Mouse (Mus musculus) forelimb bud, embryonic 11.5 days (tissue): ENCODE results near the gene Nhsl1.

Experiments
- DNase-seq: peaks from one replicate; pipeline ENCODE4 v3.0.0-alpha.2; 2012; ENCODE audit warnings: low read depth, low spot score

Gene Nhsl1

DNA sequence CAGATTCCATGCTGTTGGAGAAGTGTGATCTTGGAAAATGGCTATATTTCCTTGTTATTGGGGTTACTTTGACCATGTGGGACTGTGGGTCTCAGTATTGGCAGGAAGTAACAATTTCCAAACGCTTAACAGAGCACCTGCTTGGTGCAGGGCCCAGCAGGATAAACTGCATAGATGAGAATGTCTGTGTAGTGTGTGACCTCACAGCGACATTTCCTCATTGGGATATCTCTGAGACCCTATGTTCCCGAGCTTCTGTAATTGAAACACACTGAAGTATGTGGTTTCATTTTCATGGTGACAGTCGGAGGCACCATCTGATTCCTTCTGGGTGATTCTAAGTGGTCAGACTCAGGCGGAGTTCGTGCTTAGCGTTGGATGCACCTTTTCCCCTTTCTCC lies 75.5 kb downstream of the Nhsl1 start:
- no peak for DNase-seq

DNA sequence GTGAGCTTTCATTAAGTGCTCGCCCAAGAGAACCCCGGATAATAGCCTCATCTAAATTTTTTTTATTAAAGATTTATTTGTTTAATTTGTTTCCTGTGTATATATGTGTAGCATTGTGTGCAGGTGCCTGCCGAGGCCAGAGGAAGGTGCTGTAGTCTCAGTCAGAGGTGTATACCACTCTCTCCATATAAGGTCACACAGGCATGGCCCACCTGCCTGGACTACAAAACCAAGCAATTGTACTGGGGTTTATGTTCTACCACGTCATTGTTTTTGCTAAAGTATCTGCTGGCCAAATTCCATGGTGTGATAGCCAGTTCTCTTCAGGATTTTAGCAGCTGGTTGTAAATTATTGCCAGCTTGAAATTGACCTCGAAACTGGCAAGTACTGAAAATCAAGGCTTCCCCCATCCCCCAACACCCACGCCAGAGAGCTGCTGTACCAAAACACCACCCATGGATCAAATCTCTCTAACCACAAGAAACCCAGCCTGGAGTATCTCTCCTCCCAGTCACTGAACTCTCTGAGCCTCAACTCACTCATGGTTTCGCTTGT lies 81.4 kb downstream of the Nhsl1 start:
- DNase-seq: no peak

DNA sequence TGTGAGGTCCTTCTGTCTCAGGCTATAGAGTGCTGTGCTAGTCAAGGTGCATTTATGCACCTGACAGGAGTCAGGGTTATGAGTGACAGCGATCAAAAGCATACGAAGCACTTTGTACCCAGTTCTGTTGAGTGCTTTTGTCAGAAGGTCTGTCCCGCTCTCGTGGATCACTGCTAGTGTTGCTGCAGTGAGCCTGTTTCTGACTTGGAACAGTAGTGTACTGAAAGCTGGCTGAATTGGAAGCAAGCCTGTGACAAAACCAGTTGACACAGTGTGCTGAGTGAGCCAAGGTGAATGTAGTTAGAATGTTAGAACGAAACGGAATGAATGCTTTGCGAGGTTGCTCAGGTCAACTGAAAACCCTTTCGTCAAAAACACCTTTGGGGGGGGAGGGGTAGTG lies 82.2 kb downstream of the Nhsl1 start:
- no peak for DNase-seq

DNA sequence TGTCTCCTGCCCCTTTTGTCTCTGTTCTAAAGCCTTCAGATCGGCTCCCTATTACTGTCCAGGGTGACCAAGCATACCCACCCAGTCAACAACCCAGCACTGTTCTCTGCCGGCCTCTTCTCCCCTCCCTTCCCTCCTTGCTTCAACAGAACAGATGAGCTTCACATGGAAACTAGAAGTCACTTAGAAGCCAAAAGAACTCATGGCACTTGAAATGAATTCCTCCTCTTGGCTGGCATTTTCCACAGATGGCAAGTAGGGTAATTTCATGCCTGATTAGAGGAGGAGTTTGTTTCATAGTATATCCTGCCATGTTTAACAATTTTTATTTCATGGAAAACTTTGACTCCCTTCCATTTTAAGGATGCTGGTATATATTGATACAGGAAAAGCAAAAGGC lies 85.2 kb downstream of the Nhsl1 start:
- DNase-seq: no peak

DNA sequence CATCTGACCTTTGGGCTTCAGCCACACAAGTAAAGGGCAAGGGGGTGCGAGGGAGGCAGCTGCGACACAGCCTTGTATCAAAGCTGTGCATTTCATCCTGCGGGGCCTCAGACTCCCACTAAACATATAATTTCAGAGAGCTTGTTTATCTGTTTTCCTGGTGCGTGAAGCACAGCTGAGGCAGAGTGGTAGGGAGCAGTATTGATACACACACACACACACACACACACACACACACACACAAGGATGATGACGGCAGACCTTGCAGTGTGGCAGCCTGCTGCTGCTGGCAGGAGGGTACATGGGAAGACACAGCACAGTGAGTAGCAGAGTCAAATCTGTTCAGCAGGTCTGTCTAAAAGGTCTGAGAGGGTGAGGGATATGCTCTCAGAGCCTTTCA lies 85.9 kb downstream of the Nhsl1 start:
- DNase-seq: no peak

DNA sequence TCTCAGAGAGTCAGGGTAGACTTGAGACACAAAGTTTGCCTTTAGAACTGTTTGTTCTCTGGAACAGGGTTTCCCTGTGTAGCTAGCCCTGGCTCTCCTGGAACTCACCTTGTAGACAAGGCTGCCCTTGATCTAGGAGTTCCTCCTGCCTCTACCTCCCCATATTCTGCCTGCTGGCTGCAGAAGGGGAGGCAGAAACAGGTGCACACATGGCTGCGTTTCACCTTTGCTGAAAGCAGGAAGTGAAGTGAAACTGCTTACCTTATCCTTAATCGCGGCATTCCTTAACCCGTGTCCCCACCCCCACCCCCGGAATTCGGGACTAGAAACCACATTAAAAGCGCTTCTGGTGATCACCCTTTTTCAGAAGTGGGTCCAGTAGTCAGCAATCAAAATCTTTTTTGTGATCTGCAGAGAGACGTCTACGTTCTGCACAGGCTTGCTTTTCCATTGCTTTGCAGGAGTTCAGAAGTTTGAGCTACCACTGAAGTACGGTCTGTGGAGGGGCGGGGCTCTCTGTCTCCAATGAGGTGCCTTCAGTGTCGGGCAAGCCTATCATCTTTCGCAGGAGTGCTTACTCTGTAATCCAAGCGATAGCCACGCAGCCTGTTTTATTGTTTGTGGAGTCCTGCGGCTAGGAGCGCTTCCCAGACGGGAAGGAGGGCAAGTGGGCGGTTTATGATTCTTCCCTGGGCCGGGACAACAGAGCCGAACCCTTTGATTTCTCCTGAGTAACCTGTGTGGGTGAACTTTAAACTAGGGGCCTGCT lies 88.5 kb downstream of the Nhsl1 start:
- peak; percentile 85 for DNase-seq

DNA sequence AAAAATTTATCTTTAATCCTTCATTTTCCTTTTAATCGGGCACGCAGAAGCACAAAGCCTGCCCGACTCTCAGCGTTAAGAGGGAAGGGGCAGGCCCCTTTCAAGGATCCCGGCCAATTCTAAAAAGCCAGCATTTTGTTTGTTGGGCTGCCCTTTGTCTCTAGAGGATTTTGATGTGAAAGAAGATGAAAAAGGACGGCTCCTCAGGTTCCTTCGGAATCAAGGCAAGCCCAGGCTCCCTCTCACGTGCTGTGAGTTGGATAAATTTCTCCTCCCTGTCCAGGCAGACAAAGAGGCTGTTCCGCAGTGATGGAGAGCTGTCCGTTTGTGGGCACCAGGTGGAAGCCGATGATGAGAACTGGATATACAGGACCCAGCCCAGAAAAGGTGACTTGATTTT lies 89.3 kb downstream of the Nhsl1 start:
- DNase-seq: no peak

DNA sequence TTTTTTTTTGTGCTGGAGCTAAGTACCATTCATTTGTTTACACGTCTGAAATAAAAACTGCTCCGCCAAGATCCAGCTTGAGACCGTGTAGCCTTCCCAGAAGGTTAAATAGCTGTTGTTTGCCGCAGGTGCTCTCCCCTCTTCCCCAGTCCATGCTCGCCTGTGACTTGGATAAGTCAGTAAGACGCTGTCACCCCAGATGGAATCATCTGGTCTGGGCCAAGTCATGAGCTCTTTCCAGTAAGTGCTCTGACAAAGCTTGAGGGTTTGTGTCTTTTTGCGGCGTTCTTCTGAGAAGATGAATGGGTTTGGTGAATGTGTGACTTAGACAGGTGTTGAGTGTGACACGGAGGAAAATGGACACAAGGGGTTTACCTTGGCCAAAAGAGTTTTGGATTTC lies 89.8 kb downstream of the Nhsl1 start:
- DNase-seq: no peak

DNA sequence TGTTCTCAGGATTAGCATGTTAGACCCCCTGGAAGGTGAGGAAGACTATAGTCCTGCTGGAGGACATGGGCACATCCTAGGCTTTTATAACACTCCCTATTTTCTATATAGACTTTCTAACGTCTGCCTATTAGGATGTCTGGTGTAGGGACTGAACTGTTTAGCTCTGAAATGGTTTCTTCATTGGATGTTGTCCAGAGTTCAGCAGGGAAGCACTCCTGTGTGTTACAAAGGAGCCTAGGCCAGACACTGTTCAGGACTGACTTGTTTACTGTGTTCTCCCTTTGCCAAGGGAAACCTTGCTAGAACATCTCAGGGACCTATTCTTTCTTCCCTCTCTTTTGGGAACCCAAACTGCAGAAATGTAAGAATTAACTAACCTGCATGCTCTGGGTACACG lies 90.3 kb downstream of the Nhsl1 start:
- DNase-seq: no peak

DNA sequence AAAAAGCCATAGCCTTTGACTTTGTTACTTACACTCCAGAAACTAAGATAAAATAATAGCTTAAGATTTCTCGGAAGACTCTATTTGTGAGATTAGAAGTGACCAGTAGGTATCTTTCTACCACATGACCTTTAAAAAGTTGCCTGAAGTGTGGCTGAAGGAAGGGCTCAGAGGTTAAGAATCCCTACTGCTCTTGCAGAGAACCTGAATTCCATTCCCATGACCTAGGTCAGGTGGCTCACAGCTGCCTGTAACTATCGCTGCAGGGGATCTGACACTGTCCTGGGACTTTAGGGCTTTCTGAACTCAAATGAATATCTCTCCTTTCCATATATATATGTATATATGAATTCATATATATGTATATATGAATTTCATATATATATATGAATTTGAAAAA lies 92.5 kb downstream of the Nhsl1 start:
- no peak for DNase-seq

DNA sequence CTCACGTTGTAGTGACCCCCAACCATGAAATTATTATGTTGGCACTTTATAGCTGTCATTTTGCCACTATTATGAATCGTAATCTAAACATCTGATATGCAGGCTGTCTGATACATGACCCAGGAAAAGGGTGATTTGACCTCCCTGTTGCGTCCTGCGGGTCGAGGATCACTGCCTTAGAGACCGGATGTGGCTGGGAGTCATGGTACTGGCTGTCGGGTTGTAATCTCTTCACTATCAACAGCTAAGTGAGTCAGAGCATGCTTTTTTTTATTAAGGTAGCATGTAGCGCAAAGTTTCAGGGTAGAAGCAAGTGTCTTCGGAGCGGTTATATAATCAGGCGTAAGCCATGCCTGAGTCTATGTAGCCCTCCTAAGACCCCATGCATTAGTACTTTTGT lies 97.2 kb downstream of the Nhsl1 start:
- no peak for DNase-seq

DNA sequence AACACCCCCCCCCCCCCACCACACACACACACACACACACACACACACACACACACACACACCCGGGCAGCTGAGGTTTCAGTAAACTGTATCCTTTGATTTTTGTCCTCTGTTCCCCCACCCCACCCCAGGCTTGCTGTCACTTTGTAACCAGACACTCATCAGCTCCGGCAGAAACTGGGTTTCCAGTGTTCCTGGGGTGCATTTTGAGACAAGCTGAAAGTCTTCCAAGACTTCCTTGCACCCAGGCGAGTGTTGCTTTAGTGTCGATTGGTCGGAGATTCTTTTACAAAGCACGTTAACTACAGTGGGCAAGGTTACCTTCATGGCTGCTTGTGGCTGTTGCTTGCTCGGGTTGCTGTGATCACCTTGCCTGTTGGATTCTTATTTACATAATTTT lies 99.4 kb downstream of the Nhsl1 start:
- no peak for DNase-seq

DNA sequence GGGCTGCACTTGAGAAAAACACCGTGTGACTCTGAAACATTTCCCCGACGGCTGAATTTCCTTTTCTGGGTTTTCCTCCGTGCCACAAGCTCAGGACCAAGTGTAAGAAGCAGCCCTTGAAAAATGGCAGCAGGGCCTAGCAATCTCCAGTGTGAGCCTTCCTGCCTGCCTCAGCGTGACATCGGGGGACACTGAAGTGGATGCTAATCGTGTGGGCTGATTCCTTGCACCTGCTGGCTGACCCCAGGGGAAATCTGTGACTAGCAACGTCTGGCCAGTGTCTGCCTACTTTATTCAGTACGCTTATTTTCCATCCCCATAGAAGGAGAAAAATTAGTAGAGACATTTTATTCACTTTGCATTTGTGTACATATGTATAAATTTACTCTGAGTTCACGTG lies 100.7 kb downstream of the Nhsl1 start:
- no peak for DNase-seq

DNA sequence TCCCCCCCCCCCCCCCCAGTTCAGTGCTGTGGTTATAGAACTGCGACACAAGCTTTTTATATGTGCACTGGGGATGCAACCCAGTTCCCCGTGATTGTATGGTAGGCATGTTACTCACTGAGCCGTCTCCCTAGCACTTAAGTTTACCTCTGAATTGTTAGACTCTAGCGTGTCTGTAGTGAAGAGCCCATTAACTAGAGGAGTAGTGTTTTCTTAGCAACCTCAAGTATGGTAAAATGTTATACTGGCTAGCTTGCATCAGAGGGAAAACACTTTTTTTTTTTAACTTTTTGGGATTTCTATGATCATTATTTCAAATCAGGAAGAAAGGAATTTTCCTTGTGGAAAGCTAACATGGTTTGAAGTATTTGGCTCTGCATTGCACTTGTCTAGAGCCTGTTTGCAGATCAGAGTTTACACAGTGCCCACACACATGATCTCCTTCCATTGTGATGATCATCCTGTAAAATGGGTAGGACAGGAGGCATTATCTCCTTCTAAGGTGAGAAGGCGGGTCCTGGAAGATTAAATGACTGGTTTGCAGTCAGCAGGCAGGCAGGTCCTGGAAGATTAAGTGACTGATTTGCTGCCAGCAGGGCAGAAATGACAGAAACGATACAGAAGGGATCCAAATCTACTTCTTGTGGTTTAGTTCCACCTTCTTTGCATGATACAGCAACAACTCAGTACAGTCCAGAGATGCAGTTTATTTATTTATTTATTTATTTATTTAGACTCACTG lies 101.6 kb downstream of the Nhsl1 start:
- no peak for DNase-seq

DNA sequence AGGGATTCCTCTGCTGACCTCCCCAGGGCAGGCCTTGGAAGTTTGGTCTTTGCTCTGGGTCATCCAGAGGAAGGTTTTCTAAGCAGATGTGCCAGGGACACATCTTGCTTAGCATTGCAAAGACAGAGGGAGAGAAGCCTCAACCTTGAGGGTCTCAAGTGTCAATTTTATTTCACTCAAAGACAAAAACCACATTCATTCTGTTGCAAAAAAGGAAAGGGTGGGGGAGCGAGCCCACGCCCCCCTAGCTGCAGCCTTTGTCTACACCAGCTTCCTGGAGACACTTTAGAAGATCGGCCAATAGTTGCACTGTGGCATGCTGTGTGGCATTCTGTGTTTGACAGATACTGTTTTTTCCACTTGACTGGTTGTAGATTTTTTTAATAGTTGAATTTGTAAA lies 104.2 kb downstream of the Nhsl1 start:
- no peak for DNase-seq

DNA sequence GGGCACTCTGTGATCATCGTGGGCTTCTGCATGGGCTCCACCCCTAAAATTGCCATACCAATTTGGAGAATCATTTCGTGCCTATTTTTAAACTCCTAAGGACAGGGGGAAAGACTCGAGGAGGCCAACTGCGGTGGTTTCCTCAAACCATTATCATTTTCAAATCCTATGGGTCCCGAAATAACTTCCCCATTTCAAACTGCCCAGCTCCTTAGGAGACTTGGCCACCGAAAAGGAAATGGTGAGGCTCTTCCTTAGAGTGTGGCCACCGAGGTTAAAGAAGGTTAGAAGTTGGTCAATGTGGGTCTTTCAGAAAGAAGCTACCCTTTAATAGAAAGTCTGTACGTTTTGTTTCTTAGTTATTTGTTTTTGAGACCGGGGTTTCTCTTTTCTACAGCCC lies 104.8 kb downstream of the Nhsl1 start:
- DNase-seq: no peak

DNA sequence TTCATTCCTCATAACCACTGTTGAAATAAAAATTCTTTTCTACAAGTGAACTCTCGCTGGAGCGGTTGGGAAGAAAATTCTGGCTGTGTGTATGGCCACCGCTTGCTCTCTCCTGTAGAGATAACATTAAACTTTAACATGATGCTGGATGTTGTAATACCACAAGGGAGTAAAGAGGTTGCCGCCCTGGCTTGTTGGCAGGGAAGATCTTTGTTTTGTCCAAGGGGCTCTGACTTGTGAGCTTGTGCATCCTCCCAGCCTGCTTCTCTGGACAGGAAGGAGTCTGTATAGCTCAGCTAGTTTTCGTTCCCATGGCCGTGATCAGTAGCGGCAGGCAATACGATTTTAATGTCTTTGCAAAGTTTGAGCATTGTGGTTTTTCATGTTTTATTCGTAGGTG lies 109.1 kb downstream of the Nhsl1 start:
- DNase-seq: no peak

DNA sequence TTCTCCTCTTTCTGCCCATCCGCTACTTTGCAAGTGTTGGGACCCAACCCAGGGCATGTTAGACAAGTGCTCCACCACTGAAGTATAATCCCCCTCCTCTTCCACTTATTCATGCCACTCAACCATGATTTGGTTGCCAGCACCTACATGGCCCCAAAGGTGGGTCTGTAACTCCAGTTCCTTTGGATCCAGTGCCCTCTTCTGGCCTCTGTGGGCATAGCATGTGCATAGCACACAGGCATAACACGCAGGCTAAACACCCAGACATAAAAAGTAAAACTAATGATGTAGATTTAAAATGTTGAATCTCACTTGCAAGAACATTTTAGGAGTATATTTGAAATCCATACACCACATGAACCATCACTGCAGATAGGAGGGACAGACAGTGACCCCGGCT lies 110.7 kb downstream of the Nhsl1 start:
- DNase-seq: no peak

DNA sequence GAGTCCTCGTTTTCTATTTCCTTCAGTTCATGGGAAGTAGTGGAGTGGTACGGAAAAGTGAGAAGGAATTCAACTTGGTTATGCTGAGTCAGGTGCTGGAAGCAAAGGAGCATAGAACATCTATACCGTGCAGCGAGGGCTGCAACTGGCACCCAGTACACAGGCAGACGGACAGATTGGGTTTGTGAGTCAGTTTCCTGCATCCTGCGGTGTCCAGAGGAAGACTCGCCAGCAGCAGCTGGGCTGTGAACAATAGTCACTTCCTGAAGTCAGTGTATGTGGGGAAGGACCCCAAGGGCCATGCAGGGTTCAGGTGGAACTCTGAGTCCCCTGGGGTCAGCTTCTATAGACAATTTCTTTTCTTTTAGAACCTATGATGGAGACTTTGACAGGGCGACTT lies 111.4 kb downstream of the Nhsl1 start:
- DNase-seq: no peak

DNA sequence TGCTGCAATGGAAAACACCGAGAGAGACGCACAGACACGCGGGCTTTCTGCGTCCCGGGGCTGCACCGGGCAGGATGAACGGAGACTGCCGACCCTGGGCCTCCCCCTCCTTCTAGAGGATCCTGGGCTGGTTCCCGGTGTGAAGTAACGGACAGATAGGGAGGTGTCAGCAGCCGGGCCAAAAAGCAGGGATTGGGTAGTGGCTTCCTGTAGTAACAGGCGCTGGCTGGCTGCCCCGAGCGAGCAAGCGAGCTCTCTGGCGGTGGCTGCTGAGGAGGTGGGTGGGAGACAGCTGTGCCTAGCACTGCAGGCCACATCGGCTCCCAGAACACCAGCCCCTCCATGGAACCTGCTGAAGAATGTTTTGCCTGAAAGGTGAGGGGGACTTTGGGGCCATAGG lies 112.2 kb downstream of the Nhsl1 start:
- no peak for DNase-seq

DNA sequence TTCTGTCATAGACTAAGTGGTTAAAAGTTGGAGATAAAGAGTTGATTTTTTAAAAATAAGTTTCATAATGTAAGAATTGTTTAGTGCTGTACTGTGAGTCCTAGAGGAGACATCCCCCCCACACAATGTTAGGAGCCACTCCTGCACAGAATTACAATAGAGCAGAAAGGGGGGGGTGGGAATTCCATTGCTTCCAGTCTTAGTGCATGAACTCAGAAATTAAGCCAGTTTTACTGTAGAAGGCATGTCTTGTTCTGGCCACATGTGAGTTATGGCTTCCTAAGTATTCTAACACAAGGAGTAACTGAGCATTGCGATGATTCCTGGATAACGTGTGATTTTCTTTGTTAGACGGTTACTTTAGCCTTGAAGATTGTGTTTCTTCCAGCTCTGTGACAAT lies 112.8 kb downstream of the Nhsl1 start:
- no peak for DNase-seq

DNA sequence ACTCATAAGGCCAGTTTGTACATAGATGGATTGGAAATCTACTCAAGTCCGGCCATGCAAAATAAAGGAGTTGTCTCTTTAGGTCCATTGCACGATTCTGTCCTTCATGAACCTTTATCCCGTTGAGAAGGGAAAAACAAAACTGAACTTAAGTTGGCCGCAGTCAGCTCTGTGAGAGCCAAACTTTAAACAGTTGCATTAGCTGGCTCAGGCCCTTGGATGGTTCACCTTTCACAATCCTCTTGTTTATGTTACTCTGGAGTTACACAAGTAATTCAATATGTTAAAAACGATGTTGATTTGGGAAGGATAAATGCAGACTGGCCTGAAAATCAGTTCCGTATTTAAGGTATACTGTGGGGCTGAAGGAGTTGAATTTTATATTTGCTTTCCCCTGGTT lies 116.7 kb downstream of the Nhsl1 start:
- no peak for DNase-seq

DNA sequence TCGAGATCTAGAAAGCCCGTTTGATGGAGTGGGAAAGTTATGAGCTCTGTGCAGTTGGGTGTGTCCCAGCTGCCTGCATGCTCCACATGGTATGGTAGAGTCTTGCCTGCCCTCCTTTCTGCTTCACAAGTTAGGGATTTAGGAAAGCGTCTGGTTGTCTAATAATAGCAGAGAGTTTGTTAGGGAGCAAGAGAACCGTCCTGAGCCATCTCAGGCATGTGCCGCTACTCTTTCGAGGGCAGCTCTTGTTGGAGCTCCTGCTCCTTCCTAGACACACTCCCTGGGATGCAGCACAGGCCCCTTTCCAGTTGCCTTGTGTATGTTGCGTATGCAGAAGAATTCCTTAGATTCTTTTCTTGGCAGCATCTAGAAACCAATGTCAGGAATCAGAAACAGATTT lies 117.2 kb downstream of the Nhsl1 start:
- DNase-seq: no peak
